Mouse (Mus musculus): Measurements from ENCODE around the gene Zfhx3.

Gene Zfhx3

DNA sequence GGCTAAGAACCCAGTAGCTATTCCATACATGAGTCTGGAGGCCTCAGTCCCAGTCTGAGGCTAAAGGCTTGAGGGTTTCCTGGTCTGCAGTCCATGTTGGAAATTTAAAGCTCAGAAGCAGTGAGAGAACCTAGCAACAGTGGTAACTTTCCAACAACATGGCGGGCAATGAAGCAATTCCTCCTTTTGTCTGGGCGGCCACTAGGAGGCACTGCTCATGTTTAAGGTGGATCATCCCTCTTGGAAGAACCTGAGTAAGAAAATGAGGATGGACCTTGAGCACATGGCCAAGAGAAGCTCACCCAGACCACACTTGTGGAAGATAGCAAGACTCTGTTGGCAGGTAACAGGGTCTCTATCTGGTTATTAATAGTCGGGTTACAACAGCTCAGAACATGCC is 527.8 kb downstream of the Zfhx3 start:
- DNase-seq: no peak

DNA sequence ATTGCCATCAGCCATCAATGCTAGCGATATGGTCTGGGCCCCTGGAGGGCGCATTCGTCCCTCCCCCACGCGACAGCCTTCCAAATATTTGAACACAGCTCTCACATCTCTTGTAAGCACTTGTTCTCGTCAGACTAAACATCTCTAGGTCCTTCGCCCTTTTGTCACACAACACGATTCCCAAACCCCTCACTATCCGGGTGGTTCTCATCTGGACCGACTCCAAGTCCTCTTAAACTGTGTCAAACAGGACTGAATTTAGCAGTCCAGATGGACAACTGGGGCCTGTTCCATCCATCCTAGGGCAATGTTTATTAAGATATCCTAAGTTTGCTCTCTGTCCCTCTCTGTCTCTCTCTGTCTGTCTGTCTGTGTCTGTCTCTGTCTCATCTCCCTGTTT is 532.1 kb downstream of the Zfhx3 start:
- no peak for DNase-seq

DNA sequence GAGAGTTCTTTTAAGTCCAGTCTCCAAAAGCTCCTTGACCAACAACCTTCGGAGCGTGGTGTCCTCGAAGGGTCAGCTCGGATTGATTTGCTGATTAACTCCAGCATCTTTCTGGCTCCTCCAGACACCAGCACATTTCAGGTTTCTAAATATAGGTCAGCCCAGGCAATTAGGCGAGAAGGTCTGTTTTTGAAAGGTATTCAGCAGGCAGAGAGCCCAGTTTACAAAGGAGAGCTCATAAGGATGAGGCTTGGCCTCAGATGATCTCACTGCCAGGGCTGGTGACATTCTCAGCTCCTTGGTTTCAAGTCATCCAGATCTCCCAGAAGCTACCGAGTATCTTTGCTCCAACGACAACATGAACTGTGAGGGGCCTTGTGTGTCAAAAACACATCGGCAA is 535.7 kb downstream of the Zfhx3 start:
- DNase-seq: no peak

DNA sequence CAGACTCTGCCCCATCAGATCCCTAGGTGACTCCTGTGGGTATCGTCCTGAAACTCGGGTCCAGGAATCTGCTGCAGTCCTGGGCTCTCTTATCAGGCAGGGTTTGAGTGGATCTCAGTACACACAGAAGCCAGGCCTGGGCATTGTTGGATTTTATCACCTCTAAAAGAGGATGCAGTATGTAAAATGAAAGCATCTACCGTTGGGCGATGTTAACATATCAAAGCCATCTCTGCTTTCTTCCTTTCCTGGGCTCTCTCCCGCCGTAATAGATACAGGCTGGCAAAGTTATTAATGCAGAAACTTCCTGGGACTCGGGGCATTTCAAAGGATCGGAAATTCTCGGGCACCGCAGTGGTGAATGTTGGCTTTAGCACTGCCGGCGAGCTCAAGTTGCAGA is 537.7 kb downstream of the Zfhx3 start:
- DNase-seq: no peak

GRCm38 (mm10) chr8:108481167-108481815 is 538.8 kb downstream of the Zfhx3 start:
- no peak for DNase-seq

- no peak for DNase-seq
Measured at GRCm38 (mm10) chr8:108496101-108496500, 553.7 kb downstream of the Zfhx3 start.

- no peak for DNase-seq
Measured at GRCm38 (mm10) chr8:108506779-108507178, 564.3 kb downstream of the Zfhx3 start.

DNA sequence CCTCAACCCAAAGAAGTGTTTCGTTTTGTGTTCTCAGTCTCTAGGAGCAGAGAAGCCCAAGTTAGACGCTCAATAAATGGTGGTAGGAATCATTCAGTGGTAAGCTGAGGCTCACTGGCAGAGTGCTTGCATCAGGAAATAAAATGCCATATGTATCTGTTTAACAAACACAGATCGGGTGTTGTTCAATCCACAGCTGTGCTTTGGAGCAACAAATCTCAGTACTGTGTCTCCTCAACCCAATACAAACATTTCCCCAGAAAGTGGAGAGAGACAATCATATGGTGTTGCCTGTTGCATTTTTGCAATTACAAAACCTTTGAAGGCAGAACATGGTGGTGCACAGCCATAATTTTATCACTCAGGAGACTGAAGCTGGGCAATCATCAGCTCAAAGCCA is 565.3 kb downstream of the Zfhx3 start:
- no peak for DNase-seq

GRCm38 (mm10) chr8:108510641-108511325 is 568.3 kb downstream of the Zfhx3 start:
- no peak for DNase-seq

GRCm38 (mm10) chr8:108518116-108518515 is 575.7 kb downstream of the Zfhx3 start:
- no peak for DNase-seq

DNA sequence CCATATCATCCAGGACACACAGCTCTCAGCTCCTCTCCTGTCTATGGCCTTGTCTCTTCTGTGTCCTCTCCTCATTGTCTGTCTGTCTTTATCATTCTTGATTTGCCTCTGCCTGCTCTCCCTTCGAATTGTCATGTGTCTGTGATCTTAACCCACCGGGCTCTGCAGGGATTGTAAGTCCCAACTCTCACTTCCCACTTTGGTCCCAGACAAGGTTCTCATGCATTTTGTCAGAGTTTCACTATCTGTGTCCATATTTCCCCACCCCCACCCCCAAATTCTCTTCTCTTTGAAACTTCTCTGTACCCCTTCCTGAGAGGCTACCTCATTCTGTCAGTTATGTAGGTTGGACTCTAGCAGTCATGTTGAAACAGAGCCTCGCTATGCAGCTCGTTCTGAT is 579.6 kb downstream of the Zfhx3 start:
- no peak for DNase-seq

DNA sequence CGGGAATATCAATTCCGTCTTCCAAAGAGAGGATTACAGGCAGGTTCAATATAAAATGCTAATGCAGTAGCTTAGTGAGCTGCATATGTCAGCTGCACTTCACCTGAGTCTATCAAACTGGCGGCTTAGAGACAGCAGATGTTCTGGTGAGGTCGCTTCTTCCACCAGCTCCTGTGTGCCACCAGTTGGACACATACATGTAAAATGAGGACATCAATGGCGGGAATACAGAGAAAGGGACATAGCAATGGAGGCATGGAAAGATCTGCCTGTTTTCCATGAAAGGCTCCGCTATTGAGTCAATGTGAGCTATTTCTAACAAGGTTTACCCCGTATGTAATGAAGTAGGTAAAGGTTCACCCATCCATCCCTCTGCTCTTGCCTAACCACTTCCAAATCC is 587.0 kb downstream of the Zfhx3 start:
- no peak for DNase-seq

DNA sequence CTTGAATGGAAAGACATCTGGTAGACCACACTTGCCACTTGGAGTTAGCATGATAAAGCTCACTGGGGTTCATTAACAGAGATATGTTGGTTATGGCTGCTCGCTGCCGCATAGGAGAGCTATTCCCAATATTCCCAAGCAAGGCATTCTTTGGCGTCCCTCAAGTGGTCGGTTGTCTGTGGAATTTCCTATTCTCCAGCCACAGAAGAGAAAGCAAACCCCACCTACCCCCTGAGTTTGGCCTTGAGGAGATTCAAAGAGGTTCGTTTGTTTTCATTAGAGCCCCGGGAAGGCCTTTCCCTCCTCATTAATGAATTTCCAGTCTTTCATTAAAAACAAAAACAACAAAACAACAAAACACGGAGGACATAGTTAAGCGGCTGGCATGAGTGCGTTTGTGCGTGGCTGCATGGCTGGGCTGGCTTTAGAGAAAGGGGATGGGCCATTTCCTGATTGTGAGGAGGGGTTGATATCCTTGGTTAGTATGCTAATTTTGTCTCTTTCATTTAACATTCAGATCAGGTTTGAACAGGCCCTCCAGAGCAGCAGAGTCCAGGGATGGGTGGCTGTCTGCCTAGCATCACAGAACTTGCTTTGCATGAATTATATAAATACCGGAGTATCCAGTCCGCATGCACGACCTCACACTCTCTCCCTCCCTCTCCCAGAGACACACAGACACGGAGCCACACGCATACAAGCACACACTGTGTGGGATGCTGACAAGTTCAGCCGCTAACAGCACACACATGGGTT is 592.9 kb downstream of the Zfhx3 start:
- no peak for DNase-seq

DNA sequence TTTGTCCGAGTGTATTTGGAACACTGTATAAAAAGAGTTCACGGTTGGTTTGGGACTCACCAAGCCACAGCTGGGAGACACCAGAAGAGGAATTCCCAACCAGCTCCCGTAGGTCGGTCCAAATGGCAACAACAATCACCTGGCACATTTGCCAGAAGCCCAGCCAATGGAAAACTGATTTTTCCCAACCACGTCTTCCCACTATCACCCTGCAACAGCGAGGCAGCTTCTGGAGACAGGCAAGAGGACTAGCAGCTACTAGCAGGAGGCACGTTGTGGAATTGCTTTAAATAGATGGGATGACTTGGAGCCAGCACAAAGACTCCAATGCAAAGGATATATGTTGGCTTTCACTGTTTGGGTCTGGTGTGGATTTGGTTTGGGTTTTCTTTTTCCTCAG is 593.7 kb downstream of the Zfhx3 start:
- DNase-seq: no peak

GRCm38 (mm10) chr8:108536911-108537351 is 594.5 kb downstream of the Zfhx3 start:
- DNase-seq: no peak

- no peak for DNase-seq
Measured at GRCm38 (mm10) chr8:108537686-108538551, 595.5 kb downstream of the Zfhx3 start.

DNA sequence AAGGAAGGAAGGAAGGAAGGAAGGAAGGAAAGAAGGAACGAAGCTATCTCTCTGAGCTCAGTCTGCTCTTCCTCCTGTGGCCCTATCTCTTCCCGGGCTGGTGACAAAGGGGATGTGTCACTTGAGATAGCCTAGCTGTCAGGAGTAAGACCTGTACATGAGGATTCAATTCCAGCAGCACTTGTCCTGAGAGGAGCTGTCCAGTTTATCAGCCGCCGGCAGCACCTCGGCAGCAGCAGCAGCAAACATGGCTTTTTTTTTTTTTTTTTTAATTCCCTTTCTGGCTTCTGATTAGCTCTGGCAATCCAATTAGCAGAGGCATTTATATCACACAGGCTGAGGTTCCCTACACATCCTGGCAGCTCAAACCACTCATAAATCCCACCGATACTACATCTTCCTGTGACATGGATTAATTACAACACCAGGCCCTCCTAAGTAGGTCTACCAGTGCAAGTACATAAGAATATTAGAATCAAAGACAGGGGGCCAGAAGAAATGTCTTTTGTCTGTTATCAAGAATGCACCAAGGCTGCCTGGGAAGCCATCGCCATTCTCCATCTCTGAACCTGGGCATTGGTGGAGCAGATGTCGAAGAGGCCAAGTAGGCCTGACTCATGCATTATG is 596.6 kb downstream of the Zfhx3 start:
- DNase-seq: no peak

DNA sequence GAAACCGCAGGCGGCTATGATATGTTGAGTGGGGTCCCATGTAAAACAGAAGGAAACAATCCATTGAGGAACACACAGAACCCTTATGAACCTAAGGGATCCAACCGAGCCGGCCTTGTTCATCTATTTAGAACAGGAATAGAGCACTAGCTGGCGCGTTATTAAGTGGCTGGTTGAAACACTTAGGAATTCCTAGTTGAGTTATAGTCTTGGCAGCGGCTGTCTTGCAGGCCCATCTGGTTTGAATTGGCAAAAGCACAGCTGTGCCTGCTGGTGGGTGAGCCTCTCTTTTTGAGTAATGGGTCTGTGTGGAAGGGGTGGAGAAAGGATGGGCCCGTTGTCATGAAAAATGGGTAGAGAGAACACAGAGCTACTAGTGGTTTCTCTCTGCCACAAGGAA is 610.1 kb downstream of the Zfhx3 start:
- DNase-seq: no peak

- DNase-seq: no peak
Measured at GRCm38 (mm10) chr8:108553808-108554577, 611.5 kb downstream of the Zfhx3 start.

- no peak for DNase-seq
Measured at GRCm38 (mm10) chr8:108554578-108555245, 612.3 kb downstream of the Zfhx3 start.

- DNase-seq: no peak
Measured at GRCm38 (mm10) chr8:108563420-108563819, 621.0 kb downstream of the Zfhx3 start.

Data from thymus, postnatal 4 days (tissue).